Comparison of ENCODE assay signal across 7 mouse cellular contexts in the genomic region with DNA sequence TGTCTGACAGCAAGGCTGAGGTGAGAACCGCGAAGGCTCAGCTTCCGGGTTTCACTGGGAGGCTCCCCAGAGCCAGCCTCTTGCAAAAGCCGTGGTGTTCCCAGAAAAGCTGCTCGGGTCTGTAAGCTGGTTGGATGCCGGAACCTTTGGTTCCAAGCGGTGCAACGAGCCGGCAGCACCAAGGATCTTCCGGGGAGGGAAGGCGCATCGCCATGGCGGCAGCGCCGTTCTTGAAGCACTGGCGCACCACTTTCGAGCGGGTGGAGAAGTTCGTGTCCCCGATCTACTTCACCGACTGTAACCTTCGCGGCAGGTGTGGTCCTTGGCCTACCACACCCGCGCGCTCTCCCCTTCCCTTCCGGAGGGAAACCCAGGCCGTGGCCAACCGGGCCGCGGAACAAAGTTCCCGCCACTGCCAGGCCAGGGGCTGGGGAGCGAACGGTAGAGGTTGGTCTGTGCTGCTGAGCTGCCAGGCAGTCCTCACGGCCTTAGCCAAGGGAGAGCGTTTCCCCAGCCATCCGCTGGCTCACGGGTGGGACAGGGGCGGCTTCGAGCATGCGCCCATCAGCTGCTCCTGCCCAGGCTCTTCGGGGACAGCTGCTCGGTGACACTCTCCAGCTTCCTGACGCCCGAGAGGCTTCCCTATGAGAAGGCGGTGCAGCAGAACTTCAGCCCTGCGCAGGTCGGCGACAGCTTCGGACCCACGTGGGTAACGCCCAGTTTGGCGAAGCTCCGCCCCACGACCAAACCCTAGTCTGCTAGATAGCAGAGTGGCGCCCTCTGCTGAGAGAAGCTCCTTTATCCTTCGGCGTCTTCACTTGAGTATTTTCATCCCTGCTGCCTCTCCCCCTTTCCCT. TPM values are rescaled to one million over a fixed set of nuclear protein-coding genes. Genes with fewer than 3 reads are reported as not detected.
A peak's percentile ranks its signal among the peaks of the same experiment; 100 is the strongest.
DNase-seq lines count a peak whose midpoint lies in the region; ATAC-seq and TF ChIP-seq lines count a peak whose summit lies in the region.

TSS of gene Man2c1 (plus strand) at position 114 of the 857 bp plus-strand sequence.

- H3K36me3 ChIP-seq in embryonic facial prominence, embryonic 10.5 days (replicated peaks): peaks cover 56% of the 10 kb centered on the region
- H3K36me3 ChIP-seq in intestine, postnatal 0 days (ENCODE audit: control insufficient read depth, insufficient read depth): peaks cover 30% of the 10 kb centered on the region
- peaks cover 45% of the 10 kb centered on the region for H3K36me3 ChIP-seq in midbrain, embryonic 12.5 days
- peaks cover 25% of the 10 kb centered on the region for H3K36me3 ChIP-seq in small intestine, adult 2 months (ENCODE audit: control insufficient read depth, insufficient read depth, low read length)

- DNase-seq in adrenal gland, postnatal 10 days: peak; percentile 96
- peak; percentile 91 for DNase-seq in embryonic facial prominence, embryonic 10.5 days (ENCODE audit: low spot score)
- DNase-seq in gonadal fat pad, adult 2 months (ENCODE audit: low read depth): peak; percentile 59
- peak; percentile 95 for DNase-seq in left cerebral cortex, postnatal 4 days

- no peaks in the 10 kb centered on the region for H3K27me3 ChIP-seq in embryonic facial prominence, embryonic 10.5 days (replicated peaks; ENCODE audit: low read depth, poor library complexity, severe bottlenecking)
- no peaks in the 10 kb centered on the region for H3K27me3 ChIP-seq in intestine, postnatal 0 days (replicated peaks; ENCODE audit: control insufficient read depth, insufficient read depth, low read length)
- H3K27me3 ChIP-seq in midbrain, embryonic 12.5 days: no peaks in the 10 kb centered on the region
- H3K27me3 ChIP-seq in small intestine, adult 2 months (ENCODE audit: control insufficient read depth, insufficient read depth, low read length): no peaks in the 10 kb centered on the region

- peak within 1 kb of the TSS; percentile 97 for H3K4me2 ChIP-seq in intestine, postnatal 0 days (replicated peaks; ENCODE audit: low read depth)
- peak within 1 kb of the TSS; percentile 88 for H3K4me2 ChIP-seq in midbrain, embryonic 12.5 days (replicated peaks)

- no peaks in the 10 kb centered on the region for H3K9me3 ChIP-seq in embryonic facial prominence, embryonic 10.5 days
- no peaks in the 10 kb centered on the region for H3K9me3 ChIP-seq in intestine, postnatal 0 days (ENCODE audit: control insufficient read depth)
- no peaks in the 10 kb centered on the region for H3K9me3 ChIP-seq in midbrain, embryonic 12.5 days

- intact Hi-C loops in left cerebral cortex, postnatal 4 days (cut with DNase I): loop anchor here (10.0 kb wide), 1 partner anchor 236 kb away; no protein-coding TSS in a partner anchor

- WGBS in embryonic facial prominence, embryonic 10.5 days: under 1% methylated on average over 58 of the region's 58 CpGs
- WGBS in intestine, postnatal 0 days: 1% methylated on average over 58 of the region's 58 CpGs
- WGBS in midbrain, embryonic 12.5 days: under 1% methylated on average over 58 of the region's 58 CpGs
- under 1% methylated on average over 58 of the region's 58 CpGs for WGBS in small intestine, adult 2 months

- peak; percentile 91 for TF ChIP-seq POLR2A in small intestine, adult 2 months (IDR thresholded peaks at IDR 0.05; ENCODE audit: low read depth, low read length)

- peak; percentile 89 for ATAC-seq in intestine, postnatal 0 days
- peak; percentile 91 for ATAC-seq in midbrain, embryonic 12.5 days (ENCODE audit: low FRiP score, low read depth)

- H3K27ac ChIP-seq in embryonic facial prominence, embryonic 10.5 days (replicated peaks): peak within 1 kb of the TSS; percentile 92
- H3K27ac ChIP-seq in intestine, postnatal 0 days (ENCODE audit: low read depth, low read length): peak within 1 kb of the TSS; percentile 95
- H3K27ac ChIP-seq in midbrain, embryonic 12.5 days (replicated peaks): peak within 1 kb of the TSS; percentile 92
- peak within 1 kb of the TSS; percentile 97 for H3K27ac ChIP-seq in small intestine, adult 2 months (ENCODE audit: insufficient read depth, low read depth, low read length)

- TF ChIP-seq CTCF in intestine, postnatal 0 days (IDR thresholded peaks at IDR 0.05; ENCODE audit: low read depth): peak; percentile 94
- peak; percentile 75 for TF ChIP-seq CTCF in small intestine, adult 2 months (IDR thresholded peaks at IDR 0.05; ENCODE audit: extremely low read depth, insufficient read length, insufficient replicate concordance, low read depth, low read length)

- peak within 1 kb of the TSS; percentile 87 for H3K4me3 ChIP-seq in embryonic facial prominence, embryonic 10.5 days
- peak within 1 kb of the TSS; percentile 84 for H3K4me3 ChIP-seq in intestine, postnatal 0 days (ENCODE audit: low read depth, low read length)
- peak within 1 kb of the TSS; percentile 64 for H3K4me3 ChIP-seq in midbrain, embryonic 12.5 days
- H3K4me3 ChIP-seq in small intestine, adult 2 months (ENCODE audit: low read depth, low read length): peak within 1 kb of the TSS; percentile 74

- H3K4me1 ChIP-seq in embryonic facial prominence, embryonic 10.5 days: peaks cover 13% of the 10 kb centered on the region
- 0 out of 2 replicates have a peak, but pooled peaks cover 2% of the 10 kb centered on the region for H3K4me1 ChIP-seq in intestine, postnatal 0 days (replicated peaks; ENCODE audit: control insufficient read depth, insufficient read depth, low read length)
- H3K4me1 ChIP-seq in midbrain, embryonic 12.5 days: peaks cover 15% of the 10 kb centered on the region
- H3K4me1 ChIP-seq in small intestine, adult 2 months (ENCODE audit: control insufficient read depth, insufficient read depth, insufficient read length, low read length): peaks cover 3% of the 10 kb centered on the region; the same call in 1 of the 2 replicates

- H3K9ac ChIP-seq in intestine, postnatal 0 days (ENCODE audit: low read depth, low read length): peak within 1 kb of the TSS; percentile 75
- H3K9ac ChIP-seq in midbrain, embryonic 12.5 days (replicated peaks): peak within 1 kb of the TSS; percentile 65

RNA-seq across cellular contexts. Expression of gene Man2c1, which starts in this region (rescaled TPM):
- total RNA-seq in adrenal gland, postnatal 10 days (2021): 100 to 1,000 TPM in 1 of 2 experiments, 10 to 100 TPM in 1; 84.2 to 121 TPM
- 62.1 and 67.9 TPM in 2 replicates for polyA plus RNA-seq in embryonic facial prominence, embryonic 10.5 days (2016; fragmentation: Nextera tagmentation; extraction: Ambion mirVana)
- 182 and 217 TPM in 2 replicates for polyA plus RNA-seq in gonadal fat pad, adult 2 months (2012; rRNA removed)
- 24.3 and 24.6 TPM in 2 replicates for polyA plus RNA-seq in intestine, postnatal 0 days (2015; fragmentation: Nextera tagmentation; extraction: Ambion mirVana)
- total RNA-seq in left cerebral cortex, postnatal 4 days (2021): 100 to 1,000 TPM; 190 to 207 TPM
- polyA plus RNA-seq in midbrain, embryonic 12.5 days (2016; fragmentation: Nextera tagmentation; extraction: Ambion mirVana): 59.9 and 67.6 TPM in 2 replicates
- polyA plus RNA-seq in small intestine, adult 2 months (2012; rRNA removed): 79.1 and 140 TPM in 2 replicates

Comparison
In these comparisons a context has a peak if more than half of its experiments do, and no peak if none do; other contexts are left out.
1. Peak in every context shown above with its lines: DNase-seq, ATAC-seq, H3K4me3 ChIP-seq and H3K27ac ChIP-seq.